ENCODE assay signal across 8 mouse cellular contexts in genomic region chr12:3868676-3869458, GRCm38 (mm10).
DNase-seq lines count a peak whose midpoint lies in the region; ATAC-seq lines count a peak whose summit lies in the region.

No protein-coding gene starts in this region.

- peak; percentile 28 for DNase-seq in CD4-positive, CD25-positive, alpha-beta regulatory T cell, adult 2 months (ENCODE audit: low read depth, low spot score)
- peak; percentile 43 for DNase-seq in right cerebral cortex, adult 18-20 months
- DNase-seq in right cerebral cortex, postnatal 36 days (ENCODE audit: low spot score in 2 of 2): no peak
- peak; percentile 78 to 81 for DNase-seq in heart, adult 18-20 months
- peak; percentile 54 for DNase-seq in lung, postnatal 10 days
- no peak for DNase-seq in neural tube, embryonic 10.5 days (ENCODE audit: extremely low spot score, low spot score)

- no peak for ATAC-seq in CD4-positive, CD25-positive, alpha-beta regulatory T cell, adult 4 months
- no peak; the same call in 1 of the 2 replicates for ATAC-seq in monocyte, adult 5-6 weeks (replicated peaks; ENCODE audit: insufficient number of reproducible peaks, low FRiP score, low TSS enrichment, poor library complexity, severe bottlenecking)

Comparison
In these comparisons a context has a peak if more than half of its experiments do, and no peak if none do; other contexts are left out.
1. DNase-seq: peak in CD4-positive, CD25-positive, alpha-beta regulatory T cell, adult 2 months (single experiment), right cerebral cortex, adult 18-20 months (single experiment), heart, adult 18-20 months (2 of 2) and lung, postnatal 10 days (single experiment); none in right cerebral cortex, postnatal 36 days (0 of 2) and neural tube, embryonic 10.5 days (single experiment).